ENCODE assay signal across 9 mouse cellular contexts in genomic region chr4:84523211-84523610, GRCm38 (mm10).
DNase-seq lines count a peak whose midpoint lies in the region; ATAC-seq and TF ChIP-seq lines count a peak whose summit lies in the region.
"Had no signal": no experiment of that assay in that cellular context is flagged by ENCODE, and none has a peak within 500 bp of the region (broad histone marks: within the 10 kb centered on the region; RNA-seq: fewer than 3 reads in every experiment).

No protein-coding gene starts in this region.

- H3K4me1 ChIP-seq in midbrain, embryonic 12.5 days: peaks cover 29% of the 10 kb centered on the region
- peaks cover 3% of the 10 kb centered on the region; the same call in 1 of the 2 replicates for H3K4me1 ChIP-seq in midbrain, postnatal 0 days (ENCODE audit: insufficient read depth, low read length)
- peaks cover 9% of the 10 kb centered on the region; the same call in 1 of the 2 replicates for H3K4me1 ChIP-seq in heart, embryonic 16.5 days (ENCODE audit: control insufficient read depth, insufficient read depth, low read length)
- peaks cover 10% of the 10 kb centered on the region for H3K4me1 ChIP-seq in lung, embryonic 16.5 days (replicated peaks; ENCODE audit: control insufficient read depth, insufficient read depth, low read length)
- H3K4me1 ChIP-seq: liver, embryonic 15.5 days had no signal

- intact Hi-C loops in left cerebral cortex, postnatal 14 days (cut with DNase I): no loop called here
- intact Hi-C loops in left cerebral cortex, adult 2 months (cut with DNase I): no loop called here

- H3K9me3 ChIP-seq in midbrain, embryonic 12.5 days: no peaks in the 10 kb centered on the region
- no peaks in the 10 kb centered on the region for H3K9me3 ChIP-seq in midbrain, postnatal 0 days (ENCODE audit: low read length)
- H3K9me3 ChIP-seq in heart, embryonic 16.5 days (replicated peaks; ENCODE audit: control insufficient read depth, low read length): no peaks in the 10 kb centered on the region
- H3K9me3 ChIP-seq in lung, embryonic 16.5 days (ENCODE audit: control insufficient read depth, low read length): no peaks in the 10 kb centered on the region
- H3K9me3 ChIP-seq: liver, embryonic 15.5 days had no signal

- no peaks in the 10 kb centered on the region for H3K36me3 ChIP-seq in midbrain, embryonic 12.5 days
- H3K36me3 ChIP-seq in midbrain, postnatal 0 days (ENCODE audit: insufficient read depth, low read length): no peaks in the 10 kb centered on the region
- H3K36me3 ChIP-seq in heart, embryonic 16.5 days (ENCODE audit: control insufficient read depth, insufficient read depth): no peaks in the 10 kb centered on the region
- H3K36me3 ChIP-seq in lung, embryonic 16.5 days (ENCODE audit: control insufficient read depth, insufficient read depth, low read length): no peaks in the 10 kb centered on the region
- H3K36me3 ChIP-seq: liver, embryonic 15.5 days had no signal

- 13% methylated on average over 5 of the region's 5 CpGs for WGBS in midbrain, embryonic 12.5 days
- 20% methylated on average over 5 of the region's 5 CpGs for WGBS in midbrain, postnatal 0 days
- WGBS in heart, embryonic 16.5 days: 21% methylated on average over 5 of the region's 5 CpGs
- 5% methylated on average over 5 of the region's 5 CpGs for WGBS in lung, embryonic 16.5 days

- H3K27ac ChIP-seq in midbrain, embryonic 12.5 days (replicated peaks): 0 out of 2 replicates have a peak overlapping the region, but pooled peaks have one; percentile 16
- H3K27ac ChIP-seq in midbrain, postnatal 0 days (ENCODE audit: low read depth, low read length): no peak overlapping the region
- peak overlapping the region; percentile 71 for H3K27ac ChIP-seq in heart, embryonic 16.5 days (ENCODE audit: low read length)
- peak overlapping the region; percentile 52 for H3K27ac ChIP-seq in lung, embryonic 16.5 days (ENCODE audit: low read length)
- H3K27ac ChIP-seq in left cerebral cortex, adult 2 months: no peak overlapping the region
- H3K27ac ChIP-seq: liver, embryonic 15.5 days had no signal

- H3K4me2 ChIP-seq in midbrain, embryonic 12.5 days (replicated peaks): no peak overlapping the region
- H3K4me2 ChIP-seq in midbrain, postnatal 0 days (ENCODE audit: low read depth, low read length, poor library complexity, severe bottlenecking): no peak overlapping the region
- no peak overlapping the region for H3K4me2 ChIP-seq in heart, embryonic 16.5 days (ENCODE audit: low read depth, low read length)
- H3K4me2 ChIP-seq in lung, embryonic 16.5 days (ENCODE audit: low read depth, low read length): no peak overlapping the region
- H3K4me2 ChIP-seq: liver, embryonic 15.5 days had no signal

- no peak for TF ChIP-seq CTCF in midbrain, postnatal 0 days (IDR thresholded peaks at IDR 0.05)
- TF ChIP-seq CTCF in left cerebral cortex, adult 2 months (IDR thresholded peaks at IDR 0.05): no peak

- no peak for DNase-seq in midbrain, postnatal 0 days (ENCODE audit: low spot score)
- DNase-seq in embryo, embryonic 10 days (ENCODE audit: low spot score): peak; percentile 51
- no peak for DNase-seq in left cerebral cortex, postnatal 14 days (ENCODE audit: low spot score in 2 of 2)
- no peak for DNase-seq in left cerebral cortex, adult 2 months (ENCODE audit: extremely low spot score in 1 of 2, low spot score in 2 of 2)

- no peak overlapping the region for H3K4me3 ChIP-seq in midbrain, embryonic 12.5 days
- H3K4me3 ChIP-seq in midbrain, postnatal 0 days (ENCODE audit: low read depth, low read length): no peak overlapping the region
- H3K4me3 ChIP-seq in heart, embryonic 16.5 days (ENCODE audit: low read length): no peak overlapping the region
- no peak overlapping the region for H3K4me3 ChIP-seq in lung, embryonic 16.5 days (ENCODE audit: low read length)
- H3K4me3 ChIP-seq in left cerebral cortex, adult 2 months: no peak overlapping the region
- H3K4me3 ChIP-seq: liver, embryonic 15.5 days had no signal

- H3K9ac ChIP-seq in midbrain, embryonic 12.5 days (replicated peaks): no peak overlapping the region
- no peak overlapping the region for H3K9ac ChIP-seq in midbrain, postnatal 0 days (replicated peaks; ENCODE audit: low read length, poor library complexity, severe bottlenecking)
- H3K9ac ChIP-seq in heart, embryonic 16.5 days (ENCODE audit: low read length): no peak overlapping the region
- no peak overlapping the region for H3K9ac ChIP-seq in lung, embryonic 16.5 days (ENCODE audit: low read length)
- H3K9ac ChIP-seq: liver, embryonic 15.5 days had no signal

- H3K27me3 ChIP-seq in midbrain, embryonic 12.5 days: peaks cover 8% of the 10 kb centered on the region; the same call in 1 of the 2 replicates
- peaks cover 4% of the 10 kb centered on the region; the same call in 1 of the 2 replicates for H3K27me3 ChIP-seq in midbrain, postnatal 0 days (ENCODE audit: insufficient read depth, low read length)
- H3K27me3 ChIP-seq in heart, embryonic 16.5 days (ENCODE audit: control insufficient read depth, insufficient read depth, low read length): no peaks in the 10 kb centered on the region; the same call in 1 of the 2 replicates
- H3K27me3 ChIP-seq in lung, embryonic 16.5 days (ENCODE audit: control insufficient read depth, insufficient read depth, low read depth, low read length): peaks cover 5% of the 10 kb centered on the region
- H3K27me3 ChIP-seq: liver, embryonic 15.5 days had no signal

- ATAC-seq in midbrain, embryonic 12.5 days (ENCODE audit: low FRiP score, low read depth): peak; percentile 38; the same call in 1 of the 2 replicates
- no peak for ATAC-seq in midbrain, postnatal 0 days (ENCODE audit: low FRiP score)
- ATAC-seq in heart, embryonic 16.5 days (replicated peaks; ENCODE audit: extremely low read depth, insufficient read depth, low FRiP score): peak; percentile 29
- peak; percentile 90 for ATAC-seq in lung, embryonic 16.5 days (ENCODE audit: low read depth)
- ATAC-seq in megakaryocyte progenitor cell, adult 5-6 weeks (replicated peaks; ENCODE audit: poor library complexity): no peak

Comparison
In these comparisons a context has a peak if more than half of its experiments do, and no peak if none do; other contexts are left out.
1. ATAC-seq: peak in midbrain, embryonic 12.5 days (single experiment), heart, embryonic 16.5 days (single experiment) and lung, embryonic 16.5 days (single experiment); none in midbrain, postnatal 0 days (single experiment) and megakaryocyte progenitor cell, adult 5-6 weeks (single experiment).
2. H3K27ac ChIP-seq: peak in midbrain, embryonic 12.5 days (single experiment), heart, embryonic 16.5 days (single experiment) and lung, embryonic 16.5 days (single experiment); none in midbrain, postnatal 0 days (single experiment) and left cerebral cortex, adult 2 months (single experiment).